Mouse (Mus musculus): ENCODE results near the gene Igf1. TPM values are rescaled to one million over a fixed set of nuclear protein-coding genes. Genes with fewer than 3 reads are reported as not detected.

Gene Igf1
- polyA plus RNA-seq (2012; rRNA removed), result 6.6 and 14.2 TPM in 2 replicates

DNA sequence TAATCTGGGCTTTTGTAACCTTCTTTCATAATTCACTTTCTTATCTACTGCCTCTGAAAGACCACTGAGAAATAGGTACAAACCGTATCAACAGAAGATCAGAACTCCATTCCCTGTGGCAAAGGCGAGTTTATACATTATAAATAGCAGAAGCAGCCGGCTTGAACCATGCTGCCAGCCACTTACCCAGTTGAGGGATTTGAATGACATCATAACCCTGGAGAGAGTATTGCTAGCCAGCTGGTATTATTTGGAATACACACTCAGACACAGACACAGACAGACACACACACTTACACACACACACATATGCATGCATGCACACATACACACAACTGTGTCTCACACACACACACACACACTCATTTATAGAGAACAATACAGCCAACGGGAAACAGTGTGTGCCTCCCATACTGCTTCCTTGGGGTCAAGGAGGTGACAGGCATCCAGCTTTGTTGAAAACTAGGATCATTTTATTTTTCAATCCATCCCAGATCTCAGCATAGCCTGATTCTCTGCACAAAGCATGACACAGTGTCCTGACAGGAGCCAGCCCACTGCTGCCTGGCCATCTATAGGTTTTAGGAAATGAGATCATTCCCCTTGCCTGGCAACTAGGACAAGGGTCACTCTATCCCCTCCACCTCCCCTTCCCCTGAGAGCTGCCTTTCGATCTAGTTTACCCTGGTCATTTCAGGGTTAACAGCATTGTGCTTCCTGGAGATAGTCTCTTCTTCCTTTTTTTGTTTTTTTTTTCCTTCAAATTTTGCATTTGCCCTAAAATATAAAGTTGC is at the start of gene Igf1:
Igf1 (plus strand) TSS at position 253 of the 794 bp plus-strand sequence.
- DNase-seq (ENCODE audit: low read depth, low spot score), result no peak
- WGBS, result 56% methylated on average over 5 of the region's 5 CpGs

GRCm38 (mm10) chr10:87812157-87813072 is 45.6 kb upstream of the Igf1 start:
- 49% methylated on average over 8 of the region's 8 CpGs for WGBS

DNA sequence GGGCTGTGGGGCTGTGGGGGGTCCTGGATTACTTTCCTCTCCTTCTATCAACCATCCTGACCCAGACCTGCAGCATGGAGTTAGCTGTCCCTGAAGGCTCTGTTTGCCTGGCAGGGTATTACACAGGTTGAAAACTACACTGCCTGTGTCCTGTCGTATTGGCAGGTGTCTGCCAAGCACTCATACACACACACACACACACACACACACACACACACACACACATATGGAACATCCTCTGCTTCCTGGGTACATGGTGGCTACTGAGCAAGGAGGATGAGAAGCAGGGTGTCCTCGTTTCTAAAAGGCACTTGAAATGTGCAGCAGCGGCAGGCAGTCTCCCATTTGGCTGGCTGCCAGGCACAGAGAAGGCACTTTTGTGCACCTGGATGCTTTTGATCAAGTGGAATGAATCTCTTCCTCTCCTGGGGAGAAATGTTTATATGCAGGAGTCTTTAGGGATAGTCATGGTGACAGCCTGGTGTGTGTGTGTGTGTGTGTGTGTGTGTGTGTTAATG is 44.9 kb upstream of the Igf1 start:
- DNase-seq (ENCODE audit: low read depth, low spot score), result no peak
- 13% methylated on average over 3 of the region's 3 CpGs for WGBS

More at GRCm38 (mm10) chr10:87812157-87813072, 45.6 kb upstream of the Igf1 start:
- DNase-seq (ENCODE audit: low read depth, low spot score), result no peak

- DNase-seq (ENCODE audit: low read depth, low spot score), result no peak
- 80% methylated on average over 4 of the region's 4 CpGs for WGBS
These were observed 41.2 kb upstream of the Igf1 start for GRCm38 (mm10) chr10:87816861-87817260.

- DNase-seq (ENCODE audit: low read depth, low spot score), result no peak
- 69% methylated on average over 7 of the region's 7 CpGs for WGBS
These were observed 40.3 kb upstream of the Igf1 start for GRCm38 (mm10) chr10:87817786-87818185.

- no peak for DNase-seq (ENCODE audit: low read depth, low spot score)
- WGBS, result 45% methylated on average over 10 of the region's 10 CpGs
These were observed 36.2 kb upstream of the Igf1 start for GRCm38 (mm10) chr10:87821906-87822305.

GRCm38 (mm10) chr10:87830012-87830411 is 28.1 kb upstream of the Igf1 start:
- DNase-seq (ENCODE audit: low read depth, low spot score), result no peak
- 95% methylated on average over 2 of the region's 2 CpGs for WGBS

DNA sequence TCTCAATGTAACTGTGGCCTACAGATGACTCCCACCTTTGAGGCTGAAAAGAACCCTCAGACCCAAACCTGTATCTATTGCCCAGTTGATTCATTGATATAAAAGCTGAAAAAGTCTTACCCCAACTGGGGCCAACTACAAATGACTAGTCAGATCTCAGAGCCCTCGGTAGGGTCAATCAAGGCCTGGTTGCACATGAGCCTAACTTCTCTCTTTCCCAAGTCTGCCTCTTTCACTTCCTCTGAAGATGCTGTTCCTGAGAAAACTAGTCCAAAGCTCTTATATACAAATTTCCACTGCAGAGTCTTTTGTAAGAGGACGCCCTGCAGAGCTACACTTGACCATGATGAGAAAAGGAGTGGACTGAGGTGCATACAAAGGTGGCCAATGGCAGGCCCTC is 27.4 kb upstream of the Igf1 start:
- DNase-seq (ENCODE audit: low read depth, low spot score), result no peak
- 94% methylated on average over 2 of the region's 2 CpGs for WGBS

GRCm38 (mm10) chr10:87832101-87832500 is 26.0 kb upstream of the Igf1 start:
- WGBS, result 83% methylated on average over 1 of the region's 1 CpGs

DNA sequence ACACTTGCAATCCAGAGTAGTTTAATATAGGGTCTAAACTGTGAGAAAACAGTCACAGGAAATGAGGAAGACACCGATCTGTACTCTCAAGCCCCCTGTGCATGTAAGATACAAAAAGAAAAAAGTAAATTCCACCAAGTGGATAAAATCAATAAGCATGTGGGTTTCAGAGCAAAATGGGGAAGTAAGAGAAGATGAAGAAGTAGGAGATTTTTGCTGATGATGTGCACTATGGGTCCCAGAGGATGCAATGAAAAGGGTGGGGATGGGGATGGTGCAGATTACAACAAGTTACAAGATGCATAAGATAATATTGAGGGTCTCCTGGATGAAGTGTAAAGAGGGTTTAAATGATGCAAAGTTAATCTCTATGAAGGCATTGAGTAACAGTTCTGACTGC is 18.6 kb upstream of the Igf1 start:
- WGBS, result 88% methylated on average over 1 of the region's 1 CpGs

More at GRCm38 (mm10) chr10:87832101-87832500, 26.0 kb upstream of the Igf1 start:
- DNase-seq (ENCODE audit: low read depth, low spot score), result no peak

GRCm38 (mm10) chr10:87842501-87842900 is 15.6 kb upstream of the Igf1 start:
- WGBS, result 66% methylated on average over 4 of the region's 4 CpGs
- DNase-seq (ENCODE audit: low read depth, low spot score), result no peak

More for the DNA sequence above, 18.6 kb upstream of the Igf1 start:
- no peak for DNase-seq (ENCODE audit: low read depth, low spot score)

- DNase-seq (ENCODE audit: low read depth, low spot score), result no peak
- 40% methylated on average over 8 of the region's 8 CpGs for WGBS
These were observed 13.0 kb upstream of the Igf1 start for GRCm38 (mm10) chr10:87844917-87845552.

DNA sequence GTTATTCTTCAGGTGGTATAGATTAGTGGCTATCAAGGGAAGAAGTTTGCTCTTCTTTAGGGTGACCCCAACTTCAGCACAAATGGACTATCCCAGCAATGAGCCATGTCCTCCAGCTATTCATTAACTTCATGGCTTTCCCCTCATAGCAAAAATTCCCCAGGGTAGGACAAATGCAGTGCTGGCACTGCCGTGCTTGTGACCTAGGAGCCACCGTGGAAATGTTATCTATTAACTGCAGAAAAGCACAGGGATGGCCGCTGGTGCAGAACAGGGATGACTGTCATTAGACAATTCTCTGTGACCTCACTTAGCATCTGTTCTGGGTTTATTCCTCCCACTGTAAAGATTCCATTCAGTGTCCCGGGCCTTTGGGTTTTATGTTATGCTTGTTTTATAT is 10.2 kb upstream of the Igf1 start:
- WGBS, result 26% methylated on average over 4 of the region's 4 CpGs
- no peak for DNase-seq (ENCODE audit: low read depth, low spot score)

DNA sequence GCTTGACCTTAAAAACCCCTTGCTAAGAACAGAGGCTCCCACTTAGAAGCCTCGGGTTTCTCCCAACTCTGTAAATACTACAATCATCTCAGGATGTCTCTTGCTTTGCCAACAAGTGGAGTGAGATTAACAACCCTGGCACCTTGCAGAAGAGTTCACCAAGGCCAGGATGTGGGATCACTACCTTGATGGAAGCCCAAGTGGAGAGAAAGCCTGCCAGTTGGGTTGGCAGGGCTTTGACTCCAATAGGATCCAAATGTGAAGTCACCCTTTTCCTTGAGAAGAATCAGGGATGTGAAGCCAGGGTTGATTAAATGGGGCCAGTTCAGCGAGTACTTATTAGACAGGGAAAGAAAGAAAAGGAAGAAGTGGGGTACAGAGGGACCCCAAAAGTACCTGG is 9.6 kb upstream of the Igf1 start:
- 42% methylated on average over 2 of the region's 2 CpGs for WGBS
- no peak for DNase-seq (ENCODE audit: low read depth, low spot score)

DNA sequence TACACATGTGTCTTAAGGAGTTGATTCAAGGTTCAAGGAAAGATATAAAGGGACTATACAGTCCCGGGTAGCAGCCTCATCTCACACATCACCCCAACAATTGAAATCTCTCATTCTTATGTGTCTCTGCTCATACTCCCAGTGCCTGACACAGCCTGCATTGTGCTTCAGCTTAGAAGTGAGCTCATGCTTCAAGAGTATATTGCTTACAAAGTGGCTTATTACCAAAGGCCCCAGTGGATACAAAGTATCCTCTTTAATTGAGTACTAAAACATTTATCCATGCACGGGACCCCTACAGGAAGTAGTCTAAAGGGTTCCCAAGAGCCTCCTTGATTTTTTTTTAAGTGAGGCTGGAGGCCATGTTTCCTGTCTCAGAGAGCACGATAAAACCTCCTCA is 6.6 kb upstream of the Igf1 start:
- 58% methylated on average over 3 of the region's 3 CpGs for WGBS
- DNase-seq (ENCODE audit: low read depth, low spot score), result no peak

DNA sequence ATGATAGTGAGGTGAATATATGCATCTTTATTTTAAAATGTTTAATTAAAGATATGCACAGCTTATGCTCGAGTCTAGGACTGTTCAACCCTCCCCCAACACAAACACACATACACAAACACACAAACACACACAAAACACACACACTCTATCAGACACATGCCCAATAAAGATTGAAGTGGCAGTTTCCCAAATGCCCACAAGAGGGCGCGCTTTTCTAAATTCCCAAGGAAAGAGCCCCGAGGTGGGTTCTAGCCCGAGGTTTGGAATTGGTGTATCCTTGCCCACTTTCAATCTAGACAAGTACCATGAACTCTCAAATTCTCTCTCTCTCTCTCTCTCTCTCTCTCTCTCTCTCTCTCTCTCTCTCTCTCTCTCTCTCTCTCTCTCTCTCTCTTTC is 3.7 kb upstream of the Igf1 start:
- DNase-seq (ENCODE audit: low read depth, low spot score), result peak; percentile 24
- 2% methylated on average over 5 of the region's 5 CpGs for WGBS

DNA sequence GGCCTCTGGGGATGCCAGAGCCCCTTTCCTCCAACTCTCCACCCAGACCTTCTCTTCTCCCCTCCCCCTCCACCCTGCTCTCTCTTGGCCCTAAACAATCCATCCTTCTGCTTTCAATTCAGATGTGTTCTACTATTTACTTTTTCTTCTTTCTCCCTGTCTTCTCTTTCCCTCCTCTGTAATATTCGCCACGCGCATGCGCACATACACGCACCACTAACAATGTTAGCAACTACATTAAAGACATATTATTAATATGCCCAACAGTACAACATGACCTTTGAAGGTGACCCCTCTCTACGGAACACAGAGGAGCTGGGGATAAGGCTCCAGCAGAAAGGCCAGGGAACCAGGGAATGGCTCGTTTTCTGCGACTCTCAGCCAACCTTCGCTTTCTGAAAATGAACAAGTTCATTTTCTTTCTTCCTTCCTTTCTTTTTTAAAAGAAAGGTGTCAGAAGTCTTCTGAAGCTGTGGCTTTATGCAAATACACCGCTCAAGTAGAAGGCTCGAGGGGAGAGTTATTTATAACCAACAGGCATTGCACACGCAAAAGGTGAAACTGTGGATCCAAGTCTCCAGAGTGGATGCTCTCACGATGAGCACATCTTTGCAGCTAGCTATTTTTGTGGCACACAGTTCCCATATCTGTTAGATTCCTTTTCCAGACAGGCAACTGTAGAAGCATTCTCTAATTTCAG is 2.5 kb upstream of the Igf1 start:
- 85% methylated on average over 13 of the region's 13 CpGs for WGBS
- DNase-seq (ENCODE audit: low read depth, low spot score), result no peak

GRCm38 (mm10) chr10:87857215-87857955 is 680 bp upstream of the Igf1 start:
- no peak for DNase-seq (ENCODE audit: low read depth, low spot score)
- 79% methylated on average over 8 of the region's 8 CpGs for WGBS

- 20% methylated on average over 6 of the region's 6 CpGs for WGBS
- no peak for DNase-seq (ENCODE audit: low read depth, low spot score)
These were observed 874 bp downstream of the Igf1 start for GRCm38 (mm10) chr10:87858939-87859338.
